Mouse (Mus musculus) activated CD4-positive, CD25-positive, alpha-beta regulatory T cell, adult 4 months (primary cell): ENCODE measurements around the gene Cyb5d1. TPM values are rescaled to one million over a fixed set of nuclear protein-coding genes. Genes with fewer than 3 reads are reported as not detected.
A peak's percentile ranks its signal among the peaks of the same experiment; 100 is the strongest.

ENCODE experiments used
- ATAC-seq: one replicate; pipeline ENCODE4 v1.8.0; 2017
- polyA plus RNA-seq, 2 experiments: library from polyadenylated mRNA; unstranded; fragments of 100-300 nt; shearing (Covaris generic); gene quantifications; one replicate each; pipeline ENCODE4 v1.2.1; 2017

Gene Cyb5d1
- polyA plus RNA-seq, 2 experiments from 2014 or later, result 9.4 to 17.9 TPM

- ATAC-seq, result no peak
These were observed 20.4 kb upstream of the Cyb5d1 start for GRCm38 (mm10) chr11:69415668-69416451.

GRCm38 (mm10) chr11:69415327-69415667 lies 19.9 kb upstream of the Cyb5d1 start:
- no peak for ATAC-seq

- no peak for ATAC-seq
These were observed 19.2 kb upstream of the Cyb5d1 start for GRCm38 (mm10) chr11:69414421-69415326.

GRCm38 (mm10) chr11:69413221-69414181 lies 18.1 kb upstream of the Cyb5d1 start, which contains the start of gene Kdm6b:
TSS of gene Kdm6b (minus strand) at chr11:69413675.
- ATAC-seq, result no peak

GRCm38 (mm10) chr11:69412548-69412947 lies 17.1 kb upstream of the Cyb5d1 start:
- no peak for ATAC-seq

- ATAC-seq, result no peak
These were observed 16.2 kb upstream of the Cyb5d1 start for GRCm38 (mm10) chr11:69411538-69412203.

GRCm38 (mm10) chr11:69411073-69411535 lies 15.7 kb upstream of the Cyb5d1 start:
- no peak for ATAC-seq

- ATAC-seq, result peak; percentile 58
These were observed 15.1 kb upstream of the Cyb5d1 start for GRCm38 (mm10) chr11:69410310-69411072.

- ATAC-seq, result no peak
These were observed 14.5 kb upstream of the Cyb5d1 start for GRCm38 (mm10) chr11:69410045-69410309.

- ATAC-seq, result peak; percentile 50
These were observed 14.1 kb upstream of the Cyb5d1 start for GRCm38 (mm10) chr11:69409378-69410044.

- ATAC-seq, result peak; percentile 67
These were observed 13.3 kb upstream of the Cyb5d1 start for GRCm38 (mm10) chr11:69408541-69409377.

- no peak for ATAC-seq
These were observed 12.2 kb upstream of the Cyb5d1 start for GRCm38 (mm10) chr11:69407724-69408004.

- no peak for ATAC-seq
These were observed 11.7 kb upstream of the Cyb5d1 start for GRCm38 (mm10) chr11:69406867-69407723.

GRCm38 (mm10) chr11:69406282-69406681 lies 10.9 kb upstream of the Cyb5d1 start:
- no peak for ATAC-seq

GRCm38 (mm10) chr11:69405397-69406200 lies 10.2 kb upstream of the Cyb5d1 start:
- ATAC-seq, result no peak

- no peak for ATAC-seq
These were observed 9.4 kb upstream of the Cyb5d1 start for GRCm38 (mm10) chr11:69404595-69405396.
